Comparison of ENCODE assay signal across 9 mouse cellular contexts in the genomic region with DNA sequence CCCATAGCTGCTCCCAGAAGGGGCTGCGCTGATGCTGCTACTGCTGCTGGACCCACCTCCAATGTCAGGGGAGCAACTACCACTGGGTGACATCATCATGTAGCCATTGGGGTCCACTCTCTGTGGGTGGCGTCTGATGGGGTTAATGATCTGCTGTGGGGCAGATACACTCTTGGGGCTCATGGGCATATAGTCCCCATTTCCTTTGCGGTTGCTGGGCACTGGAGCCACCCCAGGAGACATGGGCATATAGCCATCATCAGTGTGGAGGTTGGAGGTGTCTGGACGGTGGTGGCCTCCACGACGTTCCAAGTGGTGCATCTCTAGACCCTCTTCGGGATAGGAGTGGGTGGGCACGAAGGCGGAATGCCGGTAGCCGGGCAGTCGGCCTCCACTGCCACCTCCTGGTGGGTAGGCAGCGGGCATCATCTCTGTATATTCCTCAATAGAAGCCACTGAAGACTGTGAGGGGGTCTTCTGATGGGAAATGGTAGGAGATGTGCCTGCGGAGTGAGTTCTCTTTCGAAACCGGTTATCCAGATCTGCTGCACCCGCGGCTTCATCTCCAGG. TPM values are rescaled to one million over a fixed set of nuclear protein-coding genes. Genes with fewer than 3 reads are reported as not detected.
DNase-seq lines count a peak whose midpoint lies in the region; ATAC-seq and TF ChIP-seq lines count a peak whose summit lies in the region.
"Had no signal": no experiment of that assay in that cellular context is flagged by ENCODE, and none has a peak within 500 bp of the region (broad histone marks: within the 10 kb centered on the region; RNA-seq: fewer than 3 reads in every experiment).

No protein-coding gene starts in this region.

- peaks cover 33% of the 10 kb centered on the region for H3K4me1 ChIP-seq in neural tube, embryonic 11.5 days (ENCODE audit: control insufficient read depth, insufficient read depth, low read length)
- H3K4me1 ChIP-seq in forebrain, embryonic 13.5 days = peaks cover 75% of the 10 kb centered on the region
- peaks cover 88% of the 10 kb centered on the region for H3K4me1 ChIP-seq in hindbrain, embryonic 10.5 days (replicated peaks)
- peaks cover 25% of the 10 kb centered on the region; the same call in 1 of the 2 replicates for H3K4me1 ChIP-seq in lung, postnatal 0 days (ENCODE audit: insufficient read depth, low read depth, low read length)

- H3K36me3 ChIP-seq in neural tube, embryonic 11.5 days (ENCODE audit: control insufficient read depth, insufficient read depth, low read length) = peaks cover 8% of the 10 kb centered on the region
- peaks cover 22% of the 10 kb centered on the region for H3K36me3 ChIP-seq in forebrain, embryonic 13.5 days (ENCODE audit: poor library complexity, severe bottlenecking)
- H3K36me3 ChIP-seq in hindbrain, embryonic 10.5 days = peaks cover 30% of the 10 kb centered on the region
- no peaks in the 10 kb centered on the region for H3K36me3 ChIP-seq in lung, postnatal 0 days (ENCODE audit: insufficient read depth, low read length)

- no peak for ATAC-seq in neural tube, embryonic 11.5 days (ENCODE audit: insufficient read depth, low FRiP score, low TSS enrichment)
- no peak for ATAC-seq in forebrain, embryonic 13.5 days
- no peak for ATAC-seq in lung, postnatal 0 days

- H3K27ac ChIP-seq in neural tube, embryonic 11.5 days (ENCODE audit: low read depth, low read length) = no peak overlapping the region
- no peak overlapping the region for H3K27ac ChIP-seq in forebrain, embryonic 13.5 days
- peak overlapping the region; percentile 95; the same call in 1 of the 2 replicates for H3K27ac ChIP-seq in hindbrain, embryonic 10.5 days
- no peak overlapping the region for H3K27ac ChIP-seq in lung, postnatal 0 days (ENCODE audit: low read length)

- peak overlapping the region; percentile 91 for H3K4me2 ChIP-seq in neural tube, embryonic 11.5 days (ENCODE audit: low read depth)
- H3K4me2 ChIP-seq in forebrain, embryonic 13.5 days = peak overlapping the region; percentile 87
- H3K4me2 ChIP-seq in lung, postnatal 0 days (replicated peaks; ENCODE audit: low read depth, low read length) = peak overlapping the region; percentile 89

- no peak for TF ChIP-seq EP300 in lung, postnatal 0 days (IDR thresholded peaks at IDR 0.05)

- no peak for DNase-seq in neural tube, embryonic 11.5 days (ENCODE audit: low spot score)
- DNase-seq in neural tube, embryonic 10.5 days (ENCODE audit: extremely low spot score, low spot score) = no peak
- no peak for DNase-seq in hindbrain, embryonic 10.5 days (ENCODE audit: low spot score)
- peak; percentile 21 for DNase-seq in lung, postnatal 0 days (ENCODE audit: low spot score)
- no peak for DNase-seq in thymus, postnatal 10 days (ENCODE audit: low spot score in 2 of 2)
- no peak for DNase-seq in left cerebral cortex, adult 11 months (ENCODE audit: low spot score)
- no peak for DNase-seq in urinary bladder, postnatal 4 days (ENCODE audit: low spot score in 2 of 2)

- peak; percentile 63 for TF ChIP-seq CTCF in lung, postnatal 0 days (IDR thresholded peaks at IDR 0.05)

- no peaks in the 10 kb centered on the region for H3K9me3 ChIP-seq in neural tube, embryonic 11.5 days (ENCODE audit: control insufficient read depth, low read length)
- no peaks in the 10 kb centered on the region for H3K9me3 ChIP-seq in forebrain, embryonic 13.5 days (replicated peaks)
- peaks cover 15% of the 10 kb centered on the region; the same call in 1 of the 2 replicates for H3K9me3 ChIP-seq in hindbrain, embryonic 10.5 days
- H3K9me3 ChIP-seq in lung, postnatal 0 days (ENCODE audit: low read length) = no peaks in the 10 kb centered on the region

- 92% methylated on average over 18 of the region's 18 CpGs for WGBS in neural tube, embryonic 11.5 days
- WGBS in forebrain, embryonic 13.5 days = 95% methylated on average over 18 of the region's 18 CpGs
- 92% methylated on average over 18 of the region's 18 CpGs for WGBS in hindbrain, embryonic 10.5 days
- 67% methylated on average over 18 of the region's 18 CpGs for WGBS in lung, postnatal 0 days

- no peak overlapping the region; the same call in 1 of the 2 replicates for H3K9ac ChIP-seq in neural tube, embryonic 11.5 days (ENCODE audit: low read length)
- peak overlapping the region; percentile 90; the same call in 1 of the 2 replicates for H3K9ac ChIP-seq in forebrain, embryonic 13.5 days
- H3K9ac ChIP-seq in lung, postnatal 0 days (replicated peaks; ENCODE audit: low read depth) = no peak overlapping the region

- H3K4me3 ChIP-seq in neural tube, embryonic 11.5 days (ENCODE audit: low read depth, low read length) = peak overlapping the region; percentile 59
- peak overlapping the region; percentile 78 for H3K4me3 ChIP-seq in forebrain, embryonic 13.5 days
- peak overlapping the region; percentile 79 for H3K4me3 ChIP-seq in hindbrain, embryonic 10.5 days
- peak overlapping the region; percentile 61 for H3K4me3 ChIP-seq in lung, postnatal 0 days (ENCODE audit: low read depth, low read length)

- no peaks in the 10 kb centered on the region for H3K27me3 ChIP-seq in neural tube, embryonic 11.5 days (ENCODE audit: control insufficient read depth, insufficient read depth, low read length)
- no peaks in the 10 kb centered on the region for H3K27me3 ChIP-seq in forebrain, embryonic 13.5 days
- peaks cover 16% of the 10 kb centered on the region; the same call in 1 of the 2 replicates for H3K27me3 ChIP-seq in hindbrain, embryonic 10.5 days (ENCODE audit: insufficient read depth, poor library complexity, severe bottlenecking)
- H3K27me3 ChIP-seq in lung, postnatal 0 days (replicated peaks; ENCODE audit: insufficient read depth, low read length) = no peaks in the 10 kb centered on the region

RNA-seq across cellular contexts. Expression of gene Irs1, which starts 2.7 kb away (rescaled TPM):
- polyA plus RNA-seq in neural tube, embryonic 11.5 days (2014; fragmentation: Nextera tagmentation; extraction: Ambion mirVana) = 11.5 TPM in 2 replicates
- polyA plus RNA-seq in forebrain, embryonic 13.5 days (2015; fragmentation: Nextera tagmentation; extraction: Ambion mirVana) = 9.0 and 10.7 TPM in 2 replicates
- 8.3 and 9.3 TPM in 2 replicates for polyA plus RNA-seq in hindbrain, embryonic 10.5 days (2016; fragmentation: Nextera tagmentation; extraction: Ambion mirVana)
- polyA plus RNA-seq in lung, postnatal 0 days (2015; fragmentation: Nextera tagmentation; extraction: Ambion mirVana) = 4.7 and 5.9 TPM in 2 replicates

RNA-seq across cellular contexts. Expression of gene Rhbdd1, which starts 27.7 kb away (rescaled TPM):
- 7.9 and 10.3 TPM in 2 replicates for polyA plus RNA-seq in neural tube, embryonic 11.5 days (2014; fragmentation: Nextera tagmentation; extraction: Ambion mirVana)
- 5.7 and 6.3 TPM in 2 replicates for polyA plus RNA-seq in forebrain, embryonic 13.5 days (2015; fragmentation: Nextera tagmentation; extraction: Ambion mirVana)
- 9.0 and 9.7 TPM in 2 replicates for polyA plus RNA-seq in hindbrain, embryonic 10.5 days (2016; fragmentation: Nextera tagmentation; extraction: Ambion mirVana)
- polyA plus RNA-seq in lung, postnatal 0 days (2015; fragmentation: Nextera tagmentation; extraction: Ambion mirVana) = 7.8 and 8.1 TPM in 2 replicates

RNA-seq across cellular contexts. Expression of gene Gm9747, which starts 55.6 kb away (rescaled TPM):
- polyA plus RNA-seq in neural tube, embryonic 11.5 days (2014; fragmentation: Nextera tagmentation; extraction: Ambion mirVana) = 32.4 and 36.1 TPM in 2 replicates
- polyA plus RNA-seq in forebrain, embryonic 13.5 days (2015; fragmentation: Nextera tagmentation; extraction: Ambion mirVana) = 25.9 and 31.3 TPM in 2 replicates
- polyA plus RNA-seq in hindbrain, embryonic 10.5 days (2016; fragmentation: Nextera tagmentation; extraction: Ambion mirVana) = 23.3 and 25.1 TPM in 2 replicates
- 13.3 and 15.5 TPM in 2 replicates for polyA plus RNA-seq in lung, postnatal 0 days (2015; fragmentation: Nextera tagmentation; extraction: Ambion mirVana)
- polyA plus RNA-seq: large intestine, adult 2 months had no signal
